Mouse (Mus musculus) heart, embryonic 13.5 days (tissue): ENCODE data around the gene Tnfrsf1b. TPM values are rescaled to one million over a fixed set of nuclear protein-coding genes. Genes with fewer than 3 reads are reported as not detected.

ENCODE experiments used
- ATAC-seq: fragments of 200-750 bp; cut with Nextera tagmentation; 2 replicates; pipeline ENCODE4 v1.8.0; 2017; ENCODE audit warnings: moderate TSS enrichment; ENCODE audit not compliant: insufficient number of reproducible peaks, low FRiP score, low TSS enrichment; ENCODE audit errors: extremely low read depth
- H3K27ac ChIP-seq: fragments of 300-500 bp; sonication (generic); replicated peaks from 2 replicates; pipeline ENCODE4 v1.5.1; 2015; ENCODE audit warnings: moderate library complexity, mild to moderate bottlenecking, inconsistent platforms
- H3K27me3 ChIP-seq: fragments of 300-500 bp; sonication (generic); replicated peaks from 2 replicates; pipeline ENCODE4 v1.6.1; 2015; ENCODE audit warnings: mild to moderate bottlenecking, inconsistent platforms
- H3K36me3 ChIP-seq: fragments of 300-500 bp; sonication (generic); 2 replicates; pipeline ENCODE4 v1.6.1; 2015; ENCODE audit warnings: mild to moderate bottlenecking, inconsistent platforms
- H3K4me1 ChIP-seq: fragments of 300-500 bp; sonication (generic); 2 replicates; pipeline ENCODE4 v1.6.1; 2015; ENCODE audit warnings: inconsistent platforms
- H3K4me2 ChIP-seq: fragments of 300-500 bp; sonication (generic); 2 replicates; pipeline ENCODE4 v1.6.1; 2015; ENCODE audit warnings: inconsistent platforms, mild to moderate bottlenecking, moderate library complexity
- H3K4me3 ChIP-seq: fragments of 300-500 bp; sonication (generic); 2 replicates; pipeline ENCODE4 v1.5.1; 2015; ENCODE audit warnings: moderate library complexity, mild to moderate bottlenecking, inconsistent platforms
- H3K9ac ChIP-seq: fragments of 300-500 bp; sonication (generic); 2 replicates; pipeline ENCODE4 v1.6.1; 2015; ENCODE audit warnings: inconsistent platforms, mild to moderate bottlenecking, moderate library complexity
- H3K9me3 ChIP-seq: fragments of 300-500 bp; sonication (generic); 2 replicates; pipeline ENCODE4 v1.6.1; 2016; ENCODE audit warnings: inconsistent platforms
- WGBS: fragments of 180-500 bp; shearing (Covaris S2); methylation state at CpG from one replicate; pipeline ENCODE4 v1.1.7; 2015; ENCODE audit warnings: mixed read lengths; 5-methylcytosine and 5-hydroxymethylcytosine counted together
- polyA plus RNA-seq: library from polyadenylated mRNA; unstranded; fragments of >200 nt; fragmentation: Nextera tagmentation; extraction: Ambion mirVana; gene quantifications from 2 replicates; pipeline ENCODE4 v1.2.1, GENCODE M21; 2015

The Tnfrsf1b gene
- polyA plus RNA-seq, 1 experiment from 2014 or later = 2.7 TPM

DNA sequence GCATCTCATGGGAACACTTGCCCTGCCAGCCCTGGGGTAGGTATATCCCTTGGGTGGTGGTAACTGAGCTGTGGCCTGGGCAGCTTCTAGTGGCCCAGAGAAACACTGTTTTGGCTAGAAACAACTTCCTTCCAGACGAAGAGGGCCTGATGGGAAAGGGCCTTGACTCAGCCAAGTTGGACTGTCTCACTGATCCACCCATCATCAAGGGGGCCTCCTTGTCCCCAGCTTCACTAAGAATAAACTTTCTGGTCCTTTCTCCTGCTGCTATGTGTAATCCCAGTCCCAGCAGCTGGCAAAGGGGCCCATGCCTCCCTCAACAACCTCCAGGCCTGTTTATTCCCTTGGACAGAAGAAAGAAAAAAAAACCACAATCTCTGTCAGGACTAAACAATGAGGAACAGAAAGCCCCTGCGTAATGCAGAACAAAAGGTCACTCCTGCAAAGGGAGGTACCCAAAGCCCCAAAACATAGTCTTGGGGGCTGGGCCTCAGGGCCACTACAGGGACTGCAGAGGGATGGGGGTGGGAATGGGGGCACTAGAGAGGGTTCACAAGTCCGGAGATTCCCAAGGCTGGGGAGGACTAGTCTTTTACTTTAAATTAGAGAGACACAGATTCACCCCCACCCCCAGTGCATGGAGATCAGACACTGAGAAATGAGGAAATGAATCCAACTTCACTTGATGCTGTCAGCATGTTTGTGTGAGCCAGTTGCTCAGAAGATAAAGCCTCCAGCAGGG lies 13.0 kb downstream of the Tnfrsf1b start:
- Histone ChIP-seq H3K27me3 (no peaks in the 10 kb centered on the region), H3K9ac (no peak overlapping the region), H3K9me3 (no peaks in the 10 kb centered on the region), H3K27ac (peak overlapping the region; percentile 50), H3K4me3 (no peak overlapping the region), H3K36me3 (no peaks in the 10 kb centered on the region), H3K4me1 (peaks cover 20% of the 10 kb centered on the region), H3K4me2 (no peak overlapping the region)
- 29% methylated on average over 3 of the region's 3 CpGs for WGBS
- no peak for ATAC-seq

DNA sequence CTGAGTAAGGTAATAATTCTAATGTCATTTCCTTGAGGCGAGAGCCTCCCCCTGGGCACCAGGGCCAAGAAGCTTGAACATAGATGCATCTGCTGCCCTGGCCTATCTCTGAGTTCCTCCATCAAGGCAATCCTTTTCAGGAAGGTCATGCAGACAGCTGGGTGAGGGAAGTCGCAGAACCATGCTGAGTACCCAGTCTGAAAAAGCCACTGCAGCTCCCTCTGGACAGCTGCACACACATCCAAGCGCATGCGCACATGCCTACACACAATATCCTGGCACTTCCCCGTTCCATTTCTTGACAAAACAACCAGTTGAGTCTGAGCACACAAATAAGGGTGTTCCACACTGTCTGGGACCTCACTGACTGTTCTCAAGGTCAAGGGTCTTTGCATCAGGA lies 14.9 kb downstream of the Tnfrsf1b start:
- no peak overlapping the region for H3K9ac ChIP-seq
- H3K4me3 ChIP-seq = no peak overlapping the region
- peaks cover 20% of the 10 kb centered on the region for H3K4me1 ChIP-seq
- no peaks in the 10 kb centered on the region for H3K36me3 ChIP-seq
- no peak overlapping the region for H3K4me2 ChIP-seq
- ATAC-seq = no peak
- H3K27ac ChIP-seq = no peak overlapping the region
- no peaks in the 10 kb centered on the region for H3K9me3 ChIP-seq
- 81% methylated on average over 5 of the region's 5 CpGs for WGBS
- H3K27me3 ChIP-seq = no peaks in the 10 kb centered on the region

DNA sequence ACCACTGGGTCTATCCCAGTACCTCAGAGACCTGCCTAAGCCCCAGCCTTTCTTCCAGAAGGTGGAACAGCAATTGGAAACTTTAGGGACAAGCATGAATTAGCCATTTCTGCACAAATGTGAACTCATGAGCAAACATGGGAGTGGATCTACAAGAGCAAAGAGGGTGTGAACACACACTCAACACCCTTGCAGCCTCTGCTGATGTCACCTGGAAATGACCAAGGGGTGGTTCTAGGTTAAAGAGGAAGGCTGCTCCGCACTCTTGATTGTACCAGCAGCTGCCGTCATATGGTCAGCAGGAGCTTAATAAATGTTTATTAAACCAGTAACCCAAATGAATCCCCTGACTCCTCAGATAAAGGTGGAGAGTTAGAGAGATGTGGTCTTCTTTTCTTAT lies 16.0 kb downstream of the Tnfrsf1b start:
- H3K4me2 ChIP-seq = no peak overlapping the region
- H3K4me3 ChIP-seq = no peak overlapping the region
- H3K9me3 ChIP-seq = no peaks in the 10 kb centered on the region
- no peaks in the 10 kb centered on the region for H3K27me3 ChIP-seq
- no peak for ATAC-seq
- no peaks in the 10 kb centered on the region for H3K36me3 ChIP-seq
- peaks cover 14% of the 10 kb centered on the region for H3K4me1 ChIP-seq
- no peak overlapping the region for H3K27ac ChIP-seq
- no peak overlapping the region for H3K9ac ChIP-seq
- WGBS = 83% methylated on average over 2 of the region's 2 CpGs

- no peak overlapping the region for H3K4me3 ChIP-seq
- peak; percentile 23; the same call in 1 of the 2 replicates for ATAC-seq
- WGBS = 75% methylated on average over 5 of the region's 5 CpGs
Observed at GRCm38 (mm10) chr4:145229524-145230163, 17.0 kb downstream of the Tnfrsf1b start.

GRCm38 (mm10) chr4:145229051-145229450 lies 17.6 kb downstream of the Tnfrsf1b start:
- Histone ChIP-seq H3K27me3 (no peaks in the 10 kb centered on the region), H3K27ac (no peak overlapping the region), H3K9me3 (no peaks in the 10 kb centered on the region), H3K4me1 (peaks cover 14% of the 10 kb centered on the region), H3K4me2 (no peak overlapping the region), H3K9ac (no peak overlapping the region), H3K4me3 (no peak overlapping the region), H3K36me3 (no peaks in the 10 kb centered on the region)
- ATAC-seq = no peak
- 69% methylated on average over 6 of the region's 6 CpGs for WGBS

More at GRCm38 (mm10) chr4:145229524-145230163, 17.0 kb downstream of the Tnfrsf1b start:
- H3K27ac ChIP-seq = peak overlapping the region; percentile 58; the same call in 1 of the 2 replicates
- H3K4me2 ChIP-seq = no peak overlapping the region
- no peaks in the 10 kb centered on the region for H3K36me3 ChIP-seq
- H3K27me3 ChIP-seq = no peaks in the 10 kb centered on the region
- H3K9me3 ChIP-seq = no peaks in the 10 kb centered on the region
- no peak overlapping the region for H3K9ac ChIP-seq
- peaks cover 14% of the 10 kb centered on the region for H3K4me1 ChIP-seq

DNA sequence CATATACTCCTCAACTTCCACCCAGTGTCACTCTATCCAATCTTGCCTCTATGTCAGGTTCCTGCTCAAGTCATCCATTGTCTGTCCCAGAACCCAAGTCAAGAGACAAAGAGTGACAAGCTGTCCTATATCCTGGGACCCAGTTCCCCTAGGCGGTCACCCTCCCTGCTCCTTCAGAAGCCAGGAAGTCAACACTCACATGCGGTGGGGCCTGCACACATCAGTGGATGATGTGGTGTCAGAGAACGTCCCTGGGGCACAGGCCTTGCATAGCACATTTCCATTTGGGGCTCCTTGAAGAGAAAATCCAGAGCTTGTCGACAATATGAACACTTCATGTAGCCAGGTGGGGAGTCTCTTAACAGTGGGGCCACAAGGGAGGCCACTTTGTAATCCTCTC lies 22.1 kb downstream of the Tnfrsf1b start:
- H3K4me2 ChIP-seq = no peak overlapping the region
- no peak overlapping the region for H3K4me3 ChIP-seq
- WGBS = 75% methylated on average over 4 of the region's 4 CpGs
- no peak overlapping the region for H3K27ac ChIP-seq
- peaks cover 14% of the 10 kb centered on the region for H3K4me1 ChIP-seq
- no peaks in the 10 kb centered on the region for H3K9me3 ChIP-seq
- H3K27me3 ChIP-seq = no peaks in the 10 kb centered on the region
- no peak overlapping the region for H3K9ac ChIP-seq
- no peaks in the 10 kb centered on the region for H3K36me3 ChIP-seq
- no peak for ATAC-seq

DNA sequence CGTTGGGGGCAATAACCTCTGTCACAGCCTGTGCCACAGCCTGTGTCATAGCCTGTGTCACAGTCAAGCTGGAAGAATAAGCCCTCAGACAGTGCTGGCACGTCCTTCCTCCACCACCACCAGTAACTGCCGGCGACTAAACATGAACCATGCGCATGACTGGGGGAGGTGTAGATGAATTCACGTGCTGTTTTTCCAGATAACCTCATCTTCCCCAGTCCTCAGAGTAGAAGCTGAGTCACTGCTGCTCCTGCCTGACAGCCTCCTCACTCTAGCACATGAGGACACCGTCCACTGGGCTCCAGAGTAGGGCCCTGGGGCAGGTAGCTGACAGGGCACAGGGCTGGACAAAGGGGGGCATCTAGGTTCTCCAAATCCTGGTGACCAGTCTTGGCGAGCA lies 24.6 kb downstream of the Tnfrsf1b start:
- peaks cover 9% of the 10 kb centered on the region for H3K4me1 ChIP-seq
- ATAC-seq = peak; percentile 19
- no peak overlapping the region for H3K4me3 ChIP-seq
- H3K27ac ChIP-seq = no peak overlapping the region
- no peaks in the 10 kb centered on the region for H3K27me3 ChIP-seq
- H3K36me3 ChIP-seq = no peaks in the 10 kb centered on the region
- H3K9ac ChIP-seq = no peak overlapping the region
- H3K4me2 ChIP-seq = no peak overlapping the region
- WGBS = 51% methylated on average over 8 of the region's 8 CpGs
- no peaks in the 10 kb centered on the region for H3K9me3 ChIP-seq

DNA sequence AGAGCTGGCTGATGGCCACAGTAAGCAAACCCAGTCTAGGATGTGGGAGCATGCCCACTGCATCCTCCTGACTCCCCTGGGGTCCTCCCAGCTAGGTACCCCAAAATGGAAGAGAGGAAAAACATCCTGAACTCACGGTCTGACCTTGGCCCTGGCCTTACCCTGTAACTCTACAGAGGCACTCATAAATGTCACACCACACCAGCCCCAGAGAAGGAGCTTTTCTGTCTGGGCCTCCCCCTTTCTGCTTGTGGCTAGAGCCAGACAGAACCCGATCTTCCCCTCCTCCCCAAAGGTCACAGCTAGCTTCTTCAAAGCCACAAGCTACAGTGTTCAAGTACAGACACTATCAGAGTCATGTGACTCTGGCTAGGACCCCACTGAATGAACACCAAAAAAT lies 25.3 kb downstream of the Tnfrsf1b start:
- no peak overlapping the region for H3K4me2 ChIP-seq
- no peak overlapping the region for H3K4me3 ChIP-seq
- H3K27me3 ChIP-seq = no peaks in the 10 kb centered on the region
- H3K4me1 ChIP-seq = peaks cover 9% of the 10 kb centered on the region
- H3K9ac ChIP-seq = no peak overlapping the region
- H3K36me3 ChIP-seq = no peaks in the 10 kb centered on the region
- WGBS = 55% methylated on average over 2 of the region's 2 CpGs
- ATAC-seq = no peak
- H3K27ac ChIP-seq = no peak overlapping the region
- H3K9me3 ChIP-seq = no peaks in the 10 kb centered on the region

- no peak overlapping the region for H3K4me3 ChIP-seq
- 66% methylated on average over 1 of the region's 1 CpGs for WGBS
- no peaks in the 10 kb centered on the region for H3K36me3 ChIP-seq
- H3K27me3 ChIP-seq = no peaks in the 10 kb centered on the region
- no peak overlapping the region for H3K27ac ChIP-seq
- H3K9ac ChIP-seq = no peak overlapping the region
- H3K4me2 ChIP-seq = no peak overlapping the region
- H3K4me1 ChIP-seq = peaks cover 9% of the 10 kb centered on the region
- H3K9me3 ChIP-seq = no peaks in the 10 kb centered on the region
- no peak for ATAC-seq
Observed at GRCm38 (mm10) chr4:145220001-145220400, 26.7 kb downstream of the Tnfrsf1b start.

DNA sequence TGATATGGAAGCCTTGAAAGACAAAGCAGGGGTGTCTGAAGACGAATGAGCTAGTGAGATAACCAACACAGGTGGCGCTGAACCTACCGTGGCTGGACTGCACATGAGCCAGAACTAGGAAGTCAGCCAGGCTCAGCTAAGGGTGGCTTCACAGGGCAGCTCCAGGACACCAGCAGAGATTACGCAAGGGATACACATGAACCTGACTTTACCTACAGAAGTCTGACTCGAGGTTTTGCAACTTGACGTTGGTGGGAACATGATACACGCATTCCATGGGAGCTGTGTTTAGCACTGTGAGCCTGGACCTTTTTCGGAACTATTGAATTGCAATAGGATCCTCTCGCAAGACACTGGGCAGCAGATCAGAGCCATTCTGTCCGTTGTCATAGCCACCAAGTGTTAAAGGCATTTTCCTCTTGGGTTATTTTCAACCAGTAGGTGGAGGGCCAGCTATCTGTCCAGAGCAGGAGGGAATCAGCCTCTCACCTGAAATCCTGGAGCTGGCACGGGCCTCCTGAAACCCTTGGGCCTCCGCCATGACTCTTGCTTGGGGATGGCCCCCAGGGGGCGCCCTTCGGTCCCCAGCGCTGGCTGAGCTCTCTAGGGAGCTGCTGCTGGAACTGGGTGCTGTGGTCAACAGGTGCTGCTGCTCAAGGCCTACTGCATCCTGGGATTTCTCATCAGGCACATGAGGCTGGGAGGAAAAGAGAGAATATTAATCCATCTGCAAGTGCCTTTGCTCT lies 27.3 kb downstream of the Tnfrsf1b start:
- WGBS = 61% methylated on average over 15 of the region's 15 CpGs
- Histone ChIP-seq H3K9ac (no peak overlapping the region), H3K4me1 (peaks cover 14% of the 10 kb centered on the region), H3K27me3 (no peaks in the 10 kb centered on the region), H3K4me2 (no peak overlapping the region), H3K4me3 (no peak overlapping the region), H3K36me3 (no peaks in the 10 kb centered on the region), H3K27ac (no peak overlapping the region), H3K9me3 (no peaks in the 10 kb centered on the region)
- no peak for ATAC-seq

DNA sequence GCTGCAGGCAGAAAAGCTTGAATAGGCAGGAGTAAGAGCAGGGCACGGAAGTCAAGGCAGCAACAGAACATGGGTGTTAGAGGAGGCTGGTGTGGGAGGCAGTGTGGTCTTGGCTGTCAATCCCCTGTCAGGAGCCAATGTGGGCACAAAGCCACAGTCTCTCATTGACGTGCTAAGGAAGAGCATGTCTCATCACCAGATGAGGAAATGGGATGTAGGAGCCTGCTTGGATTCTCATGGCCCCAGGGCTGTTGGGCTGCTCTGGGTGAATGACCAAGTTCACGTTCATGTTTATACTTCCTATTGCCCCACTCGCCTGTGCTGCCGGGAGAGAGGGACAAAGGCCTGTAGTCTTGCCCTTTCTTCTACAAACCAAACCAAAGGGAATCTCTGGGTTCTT lies 28.8 kb downstream of the Tnfrsf1b start:
- Histone ChIP-seq H3K9ac (no peak overlapping the region), H3K27me3 (no peaks in the 10 kb centered on the region), H3K36me3 (no peaks in the 10 kb centered on the region), H3K4me2 (no peak overlapping the region), H3K27ac (no peak overlapping the region), H3K4me1 (peaks cover 14% of the 10 kb centered on the region), H3K4me3 (no peak overlapping the region), H3K9me3 (no peaks in the 10 kb centered on the region)
- ATAC-seq = no peak
- WGBS = 69% methylated on average over 5 of the region's 5 CpGs
